Mouse (Mus musculus) limb, embryonic 11.5 days (tissue): ENCODE results near the gene Haus8. TPM values are rescaled to one million over a fixed set of nuclear protein-coding genes. Genes with fewer than 3 reads are reported as not detected.
A peak's percentile ranks its signal among the peaks of the same experiment; 100 is the strongest.
"Not testable (repeated sequence)": the region's sequence is repeated elsewhere in the genome, so short reads cannot be mapped to it uniquely, and the experiment has no call there.

Source experiments
- ATAC-seq: fragments of 200-750 bp; cut with Nextera tagmentation; 2 replicates; pipeline ENCODE4 v1.8.0; 2017; ENCODE audit warnings: low read depth; ENCODE audit not compliant: insufficient number of reproducible peaks, low FRiP score, low TSS enrichment
- DNase-seq: peaks from one replicate; pipeline ENCODE4 v3.0.0-alpha.2; 2015; ENCODE audit warnings: low spot score
- H3K27ac ChIP-seq: fragments of 300-500 bp; sonication (generic); replicated peaks from 2 replicates; pipeline ENCODE4 v1.5.1; 2014; ENCODE audit warnings: low read depth, mild to moderate bottlenecking, low read length
- H3K27me3 ChIP-seq: fragments of 300-500 bp; sonication (generic); 2 replicates; pipeline ENCODE4 v1.6.1; 2014; ENCODE audit warnings: mild to moderate bottlenecking, low read length, mixed read lengths; ENCODE audit not compliant: control insufficient read depth, insufficient read depth
- H3K36me3 ChIP-seq: fragments of 300-500 bp; sonication (generic); 2 replicates; pipeline ENCODE4 v1.6.1; 2014; ENCODE audit warnings: mild to moderate bottlenecking, low read length, moderate library complexity, mixed read lengths; ENCODE audit not compliant: control insufficient read depth, insufficient read depth
- H3K4me1 ChIP-seq: fragments of 300-500 bp; sonication (generic); 2 replicates; pipeline ENCODE4 v1.6.1; 2014; ENCODE audit warnings: low read length, mixed read lengths; ENCODE audit not compliant: control insufficient read depth, insufficient read depth
- H3K4me2 ChIP-seq: fragments of 300-500 bp; sonication (generic); 2 replicates; pipeline ENCODE4 v1.6.1; 2014; ENCODE audit warnings: low read depth, mild to moderate bottlenecking, moderate library complexity; ENCODE audit not compliant: severe bottlenecking
- H3K4me3 ChIP-seq: fragments of 300-500 bp; sonication (generic); 2 replicates; pipeline ENCODE4 v1.5.1; 2014; ENCODE audit warnings: low read depth, low read length
- H3K9ac ChIP-seq: fragments of 300-500 bp; sonication (generic); 2 replicates; pipeline ENCODE4 v1.6.1; 2014; ENCODE audit warnings: mild to moderate bottlenecking, low read length
- H3K9me3 ChIP-seq: fragments of 300-500 bp; sonication (generic); 2 replicates; pipeline ENCODE4 v1.6.1; 2016; ENCODE audit warnings: low read length; ENCODE audit not compliant: control insufficient read depth
- WGBS: fragments of 180-500 bp; shearing (Covaris S2); extraction: QIAGEN DNeasy Blood & Tissue Kit; methylation state at CpG from one replicate; pipeline ENCODE4 v1.1.7; 2014; 5-methylcytosine and 5-hydroxymethylcytosine counted together
- polyA plus RNA-seq: library from polyadenylated mRNA; unstranded; fragments of >200 nt; fragmentation: Nextera tagmentation; extraction: Ambion mirVana; gene quantifications from 2 replicates; pipeline ENCODE4 v1.2.1, GENCODE M21; 2014

Haus8 gene
- polyA plus RNA-seq, 1 experiment from 2014 or later: 70.3 TPM

DNA sequence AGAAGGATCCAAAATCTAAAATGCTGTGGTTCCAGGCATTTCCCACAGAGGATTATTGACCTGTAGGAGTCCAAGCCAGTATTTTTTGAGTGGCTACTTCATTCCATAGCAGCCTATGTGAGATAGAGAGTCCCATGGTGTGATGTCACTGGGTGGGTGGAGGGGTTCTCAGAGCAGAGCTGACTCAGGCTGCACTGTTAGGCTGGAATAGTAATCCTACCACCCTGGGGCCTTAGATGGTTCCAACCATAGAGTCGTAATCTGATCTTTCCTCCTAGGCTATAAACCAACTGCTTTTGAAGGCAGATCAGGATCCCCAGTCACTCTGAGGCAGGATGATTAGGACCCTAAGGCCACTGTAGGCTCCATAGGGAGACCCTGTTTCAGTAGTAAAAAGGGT lies 6.7 kb upstream of the Haus8 start:
- not testable (repeated sequence) for H3K27ac ChIP-seq, DNase-seq, H3K4me3 ChIP-seq, H3K4me1 ChIP-seq, H3K4me2 ChIP-seq, H3K27me3 ChIP-seq, H3K9me3 ChIP-seq, H3K36me3 ChIP-seq, H3K9ac ChIP-seq, ATAC-seq
- 67% methylated on average over 1 of the region's 1 CpGs for whole genome bisulfite sequencing

DNA sequence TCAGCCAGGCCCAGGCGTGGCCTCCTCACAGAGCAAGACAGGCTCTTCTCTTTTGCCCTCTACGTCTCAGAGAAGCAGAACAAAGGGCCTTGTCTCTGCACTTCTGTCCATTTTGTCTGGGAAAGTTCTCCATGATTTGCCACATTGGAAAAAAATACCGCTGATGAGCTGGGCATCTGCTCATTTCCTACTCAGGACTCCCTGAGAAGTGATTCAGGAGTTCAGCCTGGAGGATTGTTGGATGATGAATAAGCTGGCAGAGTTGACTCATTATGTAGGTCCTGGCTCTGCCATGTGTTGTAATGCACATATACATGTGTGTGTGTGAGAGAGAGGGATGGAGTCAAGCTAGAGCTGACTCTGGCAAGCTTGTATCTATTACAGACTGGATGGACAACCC lies 3.4 kb upstream of the Haus8 start:
- ATAC-seq (no peak), DNase-seq (no peak)
- no peak overlapping the region for H3K27ac ChIP-seq
- no peak overlapping the region for H3K9ac ChIP-seq
- no peaks in the 10 kb centered on the region for H3K27me3 ChIP-seq
- H3K9me3 ChIP-seq: no peaks in the 10 kb centered on the region
- 95% methylated on average over 3 of the region's 3 CpGs for WGBS
- H3K4me3 ChIP-seq: no peak overlapping the region
- H3K4me1 ChIP-seq: peaks cover 7% of the 10 kb centered on the region
- no peaks in the 10 kb centered on the region; the same call in 1 of the 2 replicates for H3K36me3 ChIP-seq
- H3K4me2 ChIP-seq: no peak overlapping the region

DNA sequence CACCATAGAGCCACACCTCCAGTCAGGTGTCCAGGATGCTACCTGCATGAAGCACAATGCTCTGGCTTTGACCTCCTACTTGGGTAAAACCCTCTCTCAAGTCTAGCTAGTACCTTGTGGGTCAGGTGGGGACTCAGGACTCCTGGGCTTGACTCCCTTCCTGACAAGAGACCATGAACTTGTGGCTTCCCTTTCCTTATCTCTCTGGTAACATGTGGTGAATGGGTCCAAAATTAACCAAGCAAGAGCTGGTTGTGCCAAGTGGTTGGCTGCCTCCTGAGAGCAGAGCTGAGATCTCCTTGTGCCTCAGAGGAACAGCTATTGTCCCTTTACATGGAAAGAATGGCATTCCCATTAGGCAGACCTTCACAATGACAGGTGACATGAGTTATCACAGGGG lies 1.7 kb upstream of the Haus8 start:
- ATAC-seq (no peak), DNase-seq (no peak)
- Histone ChIP-seq H3K4me2 (no peak overlapping the region), H3K36me3 (no peaks in the 10 kb centered on the region; the same call in 1 of the 2 replicates), H3K4me1 (peaks cover 7% of the 10 kb centered on the region), H3K9ac (no peak overlapping the region), H3K27ac (no peak overlapping the region), H3K9me3 (no peaks in the 10 kb centered on the region), H3K27me3 (no peaks in the 10 kb centered on the region), H3K4me3 (no peak overlapping the region)

DNA sequence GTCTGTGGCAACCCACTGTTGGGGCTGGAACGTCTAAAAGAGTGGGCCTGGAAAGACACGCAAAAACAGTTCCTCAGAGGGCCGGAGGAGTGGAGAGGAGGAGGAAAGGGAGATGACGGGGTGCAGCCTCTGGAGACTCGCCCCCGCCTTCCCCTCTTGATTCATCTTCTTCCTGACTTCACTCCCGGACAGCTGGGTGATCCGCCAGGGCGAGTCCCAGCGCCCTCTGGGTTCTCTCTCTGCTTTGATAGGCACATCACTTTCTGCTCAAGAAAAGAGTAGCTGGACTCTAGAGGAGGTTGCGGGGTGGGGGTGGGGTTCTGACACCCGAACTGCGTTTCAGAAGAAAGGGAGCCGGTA lies 397 bp upstream of the Haus8 start:
- peak overlapping the region; percentile 77 for H3K9ac ChIP-seq
- H3K36me3 ChIP-seq: no peaks in the 10 kb centered on the region; the same call in 1 of the 2 replicates
- peak overlapping the region; percentile 75 for H3K4me3 ChIP-seq
- ATAC-seq: no peak
- WGBS: 0% methylated on average over 14 of the region's 14 CpGs
- peaks cover 7% of the 10 kb centered on the region for H3K4me1 ChIP-seq
- DNase-seq: no peak
- no peaks in the 10 kb centered on the region for H3K27me3 ChIP-seq
- no peaks in the 10 kb centered on the region for H3K9me3 ChIP-seq
- H3K4me2 ChIP-seq: peak overlapping the region; percentile 80
- H3K27ac ChIP-seq: peak overlapping the region; percentile 26; the same call in 1 of the 2 replicates

DNA sequence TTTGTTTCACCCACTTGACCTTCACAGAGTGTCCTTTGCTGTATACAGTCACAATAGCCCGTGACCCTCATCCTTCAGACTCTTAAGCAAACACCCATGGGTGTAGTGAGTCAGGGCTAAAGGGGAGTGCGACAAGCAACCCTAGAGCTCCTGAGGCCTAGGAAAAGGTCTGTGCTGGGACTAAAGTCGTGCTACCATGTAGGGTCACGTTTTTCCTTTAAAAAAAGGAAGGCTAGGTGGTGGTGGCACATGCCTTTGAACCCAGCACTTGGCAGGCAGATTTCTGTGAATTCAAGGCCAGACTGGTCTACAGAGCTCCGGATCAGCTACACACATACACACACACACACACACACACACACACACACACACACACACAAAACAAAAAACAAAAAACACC lies 1.1 kb downstream of the Haus8 start:
- peak overlapping the region; percentile 80 for H3K4me2 ChIP-seq
- peak overlapping the region; percentile 75 for H3K4me3 ChIP-seq
- DNase-seq (no peak), ATAC-seq (no peak)
- H3K4me1 ChIP-seq: peaks cover 7% of the 10 kb centered on the region
- H3K9me3 ChIP-seq: no peaks in the 10 kb centered on the region
- H3K36me3 ChIP-seq: no peaks in the 10 kb centered on the region; the same call in 1 of the 2 replicates
- peak overlapping the region; percentile 77 for H3K9ac ChIP-seq
- H3K27me3 ChIP-seq: no peaks in the 10 kb centered on the region
- WGBS: 23% methylated on average over 5 of the region's 5 CpGs
- peak overlapping the region; percentile 73; the same call in 1 of the 2 replicates for H3K27ac ChIP-seq

DNA sequence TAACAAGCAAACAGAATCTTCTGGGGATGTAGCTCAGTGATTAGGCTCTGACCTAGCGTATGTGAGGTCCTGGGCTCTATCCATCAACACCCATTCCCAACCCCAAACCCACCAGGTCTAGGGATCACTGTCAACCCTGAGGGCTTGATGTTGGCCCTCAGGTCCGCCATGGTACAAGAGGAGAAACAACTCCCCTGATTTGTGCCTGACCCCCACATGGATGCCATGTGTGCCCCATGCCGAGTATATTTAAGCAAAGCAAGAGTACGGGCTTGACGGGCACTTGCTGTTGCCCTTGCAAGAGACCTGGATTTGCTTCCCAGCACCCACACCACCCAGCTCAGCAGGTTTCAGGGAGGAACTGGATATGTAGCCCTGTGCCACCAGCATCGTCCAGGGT lies 4.4 kb downstream of the Haus8 start:
- ATAC-seq, H3K4me3 ChIP-seq, DNase-seq, H3K27ac ChIP-seq, H3K27me3 ChIP-seq, H3K9ac ChIP-seq, H3K36me3 ChIP-seq, H3K4me2 ChIP-seq, H3K9me3 ChIP-seq, H3K4me1 ChIP-seq: not testable (repeated sequence)
- WGBS: 98% methylated on average over 6 of the region's 6 CpGs

DNA sequence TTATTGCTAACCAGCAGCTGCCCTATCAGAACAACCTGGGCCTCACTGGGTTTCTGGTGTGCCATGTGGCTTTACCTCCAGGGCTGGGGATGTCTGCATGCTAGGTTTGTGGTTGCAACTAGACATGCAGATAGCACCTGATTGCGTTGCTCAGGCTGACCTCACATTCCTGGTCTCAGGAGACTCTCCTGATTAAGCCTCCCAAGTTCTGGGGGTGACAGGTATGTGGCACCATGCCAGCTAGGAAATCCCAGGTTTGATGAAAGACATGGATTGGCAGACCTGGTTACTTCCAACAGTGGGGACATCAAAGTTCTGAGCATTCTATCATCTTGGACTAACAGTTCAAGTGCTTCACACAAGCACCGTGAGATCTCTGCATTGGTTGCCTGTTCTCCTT lies 5.0 kb downstream of the Haus8 start:
- Histone ChIP-seq H3K4me3 (no peak overlapping the region), H3K4me1 (0 out of 2 replicates have a peak, but pooled peaks cover 3% of the 10 kb centered on the region), H3K4me2 (no peak overlapping the region), H3K27me3 (no peaks in the 10 kb centered on the region), H3K36me3 (peaks cover 9% of the 10 kb centered on the region; the same call in 1 of the 2 replicates), H3K9me3 (no peaks in the 10 kb centered on the region), H3K9ac (no peak overlapping the region), H3K27ac (no peak overlapping the region)
- DNase-seq (no peak), ATAC-seq (no peak)
- WGBS: 95% methylated on average over 2 of the region's 2 CpGs

DNA sequence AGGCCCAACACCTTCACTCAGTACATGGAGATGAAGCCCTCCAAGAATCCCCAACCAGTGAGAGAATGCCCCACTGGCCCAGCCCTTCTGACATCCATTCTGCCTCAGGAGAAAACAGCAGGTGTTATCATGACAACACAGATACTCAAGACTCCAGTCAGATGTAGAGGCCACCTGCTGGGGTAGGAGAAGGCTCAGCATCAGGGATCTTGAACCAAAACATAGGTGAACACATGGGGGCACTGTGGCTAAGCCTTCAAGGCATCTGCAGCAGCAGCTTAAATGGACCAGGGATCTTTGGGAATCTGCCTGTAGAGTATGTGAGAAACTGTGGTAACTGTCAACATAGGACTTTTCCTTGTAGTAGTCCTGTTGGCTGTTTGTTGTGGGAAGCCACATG lies 11.5 kb downstream of the Haus8 start:
- DNase-seq (no peak), ATAC-seq (no peak)
- Histone ChIP-seq H3K36me3 (peaks cover 14% of the 10 kb centered on the region; the same call in 1 of the 2 replicates), H3K4me3 (no peak overlapping the region), H3K9ac (no peak overlapping the region), H3K27ac (no peak overlapping the region), H3K9me3 (no peaks in the 10 kb centered on the region), H3K4me2 (no peak overlapping the region), H3K27me3 (no peaks in the 10 kb centered on the region), H3K4me1 (no peaks in the 10 kb centered on the region)

DNA sequence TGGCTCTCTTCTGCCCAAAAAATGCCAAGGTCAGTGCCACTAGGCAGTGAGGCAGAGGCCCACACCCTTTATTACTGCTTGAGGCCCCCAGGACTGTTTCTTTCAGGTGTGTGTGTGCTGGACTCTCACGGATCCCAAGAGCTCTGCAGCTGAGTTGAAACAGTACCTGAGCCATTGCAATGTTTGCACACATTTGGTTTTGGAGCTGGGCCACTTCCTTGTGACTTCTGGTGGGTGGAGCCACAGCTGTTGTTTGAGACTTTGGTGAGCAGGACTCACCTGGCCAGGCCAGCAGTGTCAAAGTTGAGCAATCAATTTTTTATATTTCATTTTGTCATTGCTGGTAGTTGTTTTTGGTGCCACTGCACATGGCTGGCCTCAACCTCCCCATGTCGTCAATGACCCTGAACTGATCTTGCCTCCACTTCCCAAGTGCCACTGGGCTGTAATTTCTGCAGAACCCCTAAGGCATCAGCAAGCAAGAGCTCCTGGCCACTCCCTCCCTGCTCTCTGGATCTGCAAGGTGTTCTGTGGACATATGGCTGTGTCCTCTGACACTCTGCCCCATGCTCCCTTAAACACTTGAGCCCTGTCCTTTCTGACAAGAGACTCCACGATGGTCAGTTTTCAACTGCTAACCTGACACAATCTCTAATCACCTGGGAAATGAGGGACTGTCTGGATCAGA lies 16.0 kb downstream of the Haus8 start:
- Histone ChIP-seq H3K9ac (no peak overlapping the region), H3K27me3 (no peaks in the 10 kb centered on the region), H3K4me3 (no peak overlapping the region), H3K9me3 (no peaks in the 10 kb centered on the region), H3K4me1 (no peaks in the 10 kb centered on the region), H3K4me2 (no peak overlapping the region), H3K27ac (no peak overlapping the region), H3K36me3 (peaks cover 2% of the 10 kb centered on the region; the same call in 1 of the 2 replicates)
- 86% methylated on average over 3 of the region's 3 CpGs for WGBS
- ATAC-seq (no peak), DNase-seq (peak; percentile 19)
